Mouse (Mus musculus) midbrain, embryonic 10.5 days (tissue): ENCODE data around the gene Syt16. TPM values are rescaled to one million over a fixed set of nuclear protein-coding genes. Genes with fewer than 3 reads are reported as not detected.

Experiments
- DNase-seq: peaks from one replicate; pipeline ENCODE4 v3.0.0-alpha.2; 2017; ENCODE audit warnings: low spot score
- H3K27ac ChIP-seq: fragments of 300-500 bp; sonication (generic); replicated peaks from 2 replicates; pipeline ENCODE4 v1.5.1; 2016; ENCODE audit warnings: mild to moderate bottlenecking
- H3K27me3 ChIP-seq: fragments of 300-500 bp; sonication (generic); 2 replicates; pipeline ENCODE4 v1.6.1; 2016; ENCODE audit warnings: low read depth, mild to moderate bottlenecking; ENCODE audit not compliant: poor library complexity, severe bottlenecking
- H3K36me3 ChIP-seq: fragments of 300-500 bp; sonication (generic); 2 replicates; pipeline ENCODE4 v1.6.1; 2016; ENCODE audit warnings: mild to moderate bottlenecking, moderate library complexity
- H3K4me1 ChIP-seq: fragments of 300-500 bp; sonication (generic); 2 replicates; pipeline ENCODE4 v1.6.1; 2016
- H3K4me3 ChIP-seq: fragments of 300-500 bp; sonication (generic); 2 replicates; pipeline ENCODE4 v1.5.1; 2016; ENCODE audit warnings: mild to moderate bottlenecking, moderate library complexity
- H3K9me3 ChIP-seq: fragments of 300-500 bp; sonication (generic); replicated peaks from 2 replicates; pipeline ENCODE4 v1.6.1; 2016; ENCODE audit warnings: mild to moderate bottlenecking
- WGBS: fragments of 180-500 bp; shearing (Covaris S2); methylation state at CpG from one replicate; pipeline ENCODE4 v1.1.7; 2016; 5-methylcytosine and 5-hydroxymethylcytosine counted together
- polyA plus RNA-seq: library from polyadenylated mRNA; unstranded; fragments of >200 nt; fragmentation: Nextera tagmentation; extraction: Ambion mirVana; gene quantifications from 2 replicates; pipeline ENCODE4 v1.2.1, GENCODE M21; 2016

The Syt16 gene
- polyA plus RNA-seq, 1 experiment from 2014 or later, result 1.8 TPM

GRCm38 (mm10) chr12:73978144-73978543 is 19.3 kb upstream of the Syt16 start:
- peaks cover 98% of the 10 kb centered on the region for H3K36me3 ChIP-seq
- H3K4me3 ChIP-seq, result no peak overlapping the region
- no peaks in the 10 kb centered on the region for H3K4me1 ChIP-seq
- no peak for DNase-seq
- 94% methylated on average over 3 of the region's 3 CpGs for WGBS
- no peaks in the 10 kb centered on the region for H3K9me3 ChIP-seq
- H3K27ac ChIP-seq, result no peak overlapping the region
- no peaks in the 10 kb centered on the region for H3K27me3 ChIP-seq

GRCm38 (mm10) chr12:73979667-73980066 is 17.8 kb upstream of the Syt16 start:
- DNase-seq, result no peak
- H3K27ac ChIP-seq, result no peak overlapping the region
- H3K36me3 ChIP-seq, result peaks cover 97% of the 10 kb centered on the region
- H3K4me1 ChIP-seq, result no peaks in the 10 kb centered on the region
- H3K27me3 ChIP-seq, result no peaks in the 10 kb centered on the region
- no peak overlapping the region for H3K4me3 ChIP-seq
- H3K9me3 ChIP-seq, result no peaks in the 10 kb centered on the region
- WGBS, result 89% methylated on average over 5 of the region's 5 CpGs

- peaks cover 88% of the 10 kb centered on the region for H3K36me3 ChIP-seq
- no peak overlapping the region for H3K27ac ChIP-seq
- DNase-seq, result no peak
- no peaks in the 10 kb centered on the region for H3K27me3 ChIP-seq
- no peaks in the 10 kb centered on the region for H3K9me3 ChIP-seq
- H3K4me1 ChIP-seq, result no peaks in the 10 kb centered on the region
- no peak overlapping the region for H3K4me3 ChIP-seq
- WGBS, result 89% methylated on average over 14 of the region's 14 CpGs
Observed at GRCm38 (mm10) chr12:73982533-73982932, 14.9 kb upstream of the Syt16 start.

- peaks cover 54% of the 10 kb centered on the region for H3K36me3 ChIP-seq
- WGBS, result 90% methylated on average over 7 of the region's 7 CpGs
Observed at GRCm38 (mm10) chr12:73986299-73986698, 11.2 kb upstream of the Syt16 start.

DNA sequence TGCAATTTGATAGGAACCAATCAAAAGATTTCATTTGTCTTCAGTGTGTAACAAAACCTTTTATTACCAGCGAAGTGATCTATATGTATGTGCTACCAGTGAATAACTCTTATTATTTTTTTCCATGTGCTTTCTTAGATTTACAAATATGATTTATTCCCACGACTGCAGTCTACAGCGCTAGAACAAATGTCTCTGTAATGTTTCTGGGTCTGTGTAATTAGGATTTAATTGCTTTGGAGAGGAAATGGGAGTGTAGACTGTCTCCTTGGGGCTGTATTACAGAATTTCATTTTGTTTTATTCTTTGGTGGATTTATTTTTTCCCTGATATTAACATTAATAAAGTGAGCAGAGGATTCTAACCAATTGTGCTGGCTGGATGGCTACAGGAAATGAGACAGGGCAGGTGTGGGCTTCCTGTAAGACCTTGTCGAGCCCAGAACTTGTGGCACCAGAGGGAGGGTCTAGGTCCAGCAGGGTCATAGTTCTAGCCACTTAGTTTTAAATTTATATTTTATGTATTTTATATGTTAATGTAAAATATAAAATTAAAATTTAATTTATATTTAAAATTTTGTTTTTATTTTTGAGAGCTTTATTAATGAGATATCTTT is 9.0 kb upstream of the Syt16 start:
- Histone ChIP-seq H3K36me3 (peaks cover 32% of the 10 kb centered on the region), H3K4me3 (no peak overlapping the region), H3K4me1 (no peaks in the 10 kb centered on the region), H3K9me3 (no peaks in the 10 kb centered on the region), H3K27me3 (no peaks in the 10 kb centered on the region), H3K27ac (no peak overlapping the region)
- DNase-seq, result no peak
- WGBS, result 95% methylated on average over 4 of the region's 4 CpGs

More at GRCm38 (mm10) chr12:73986299-73986698, 11.2 kb upstream of the Syt16 start:
- Histone ChIP-seq H3K27ac (no peak overlapping the region), H3K4me3 (no peak overlapping the region), H3K27me3 (no peaks in the 10 kb centered on the region), H3K4me1 (no peaks in the 10 kb centered on the region), H3K9me3 (no peaks in the 10 kb centered on the region)
- no peak for DNase-seq

- Histone ChIP-seq H3K27ac (no peak overlapping the region), H3K27me3 (no peaks in the 10 kb centered on the region), H3K9me3 (no peaks in the 10 kb centered on the region), H3K4me3 (no peak overlapping the region), H3K4me1 (no peaks in the 10 kb centered on the region), H3K36me3 (peaks cover 22% of the 10 kb centered on the region)
- DNase-seq, result no peak
Observed at GRCm38 (mm10) chr12:73989594-73989993, 7.9 kb upstream of the Syt16 start.

DNA sequence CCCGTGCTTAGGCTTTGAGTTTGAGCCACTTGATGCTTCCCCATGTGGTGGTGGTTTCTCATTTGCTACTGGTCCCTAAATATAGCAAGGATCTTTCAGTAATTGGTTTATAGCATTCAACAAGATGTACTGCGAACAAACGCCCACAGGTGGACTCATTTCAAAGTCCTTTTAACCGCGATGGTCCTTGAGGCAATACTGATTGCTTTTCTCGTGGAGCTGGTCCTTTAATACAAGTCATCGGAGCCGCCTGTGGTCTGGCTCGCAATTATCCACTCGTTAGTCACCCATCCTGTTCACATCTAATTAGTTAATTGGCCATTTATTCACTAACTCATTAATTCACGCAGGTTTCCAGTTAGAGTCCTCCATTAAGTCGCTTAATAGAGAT is 560 bp upstream of the Syt16 start:
- Histone ChIP-seq H3K36me3 (no peaks in the 10 kb centered on the region), H3K4me3 (peak overlapping the region; percentile 69), H3K27ac (peak overlapping the region; percentile 82; the same call in 1 of the 2 replicates), H3K9me3 (no peaks in the 10 kb centered on the region), H3K4me1 (peaks cover 11% of the 10 kb centered on the region), H3K27me3 (peaks cover 43% of the 10 kb centered on the region)
- DNase-seq, result no peak
- WGBS, result 62% methylated on average over 12 of the region's 12 CpGs

DNA sequence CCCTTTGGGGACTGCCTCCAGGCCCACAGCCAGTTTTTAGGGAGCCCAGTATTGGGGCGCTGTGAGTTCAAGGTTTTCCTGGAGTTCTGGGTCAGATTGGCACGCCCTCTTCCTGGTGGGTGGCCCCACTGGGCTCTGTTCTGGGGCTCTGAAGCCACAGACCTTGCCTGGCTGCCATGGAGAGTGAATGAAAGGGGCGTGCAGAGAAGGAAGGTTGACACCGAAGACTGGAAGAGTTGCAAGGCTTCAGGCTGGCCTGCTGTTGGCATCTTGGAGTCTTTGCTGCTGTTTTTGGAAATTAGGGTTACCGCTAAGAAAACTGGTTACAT is 631 bp downstream of the Syt16 start:
- Histone ChIP-seq H3K9me3 (no peaks in the 10 kb centered on the region), H3K36me3 (no peaks in the 10 kb centered on the region), H3K27ac (peak overlapping the region; percentile 82), H3K4me3 (peak overlapping the region; percentile 69), H3K4me1 (peaks cover 11% of the 10 kb centered on the region), H3K27me3 (peaks cover 43% of the 10 kb centered on the region)
- DNase-seq, result no peak
- WGBS, result 32% methylated on average over 5 of the region's 5 CpGs

DNA sequence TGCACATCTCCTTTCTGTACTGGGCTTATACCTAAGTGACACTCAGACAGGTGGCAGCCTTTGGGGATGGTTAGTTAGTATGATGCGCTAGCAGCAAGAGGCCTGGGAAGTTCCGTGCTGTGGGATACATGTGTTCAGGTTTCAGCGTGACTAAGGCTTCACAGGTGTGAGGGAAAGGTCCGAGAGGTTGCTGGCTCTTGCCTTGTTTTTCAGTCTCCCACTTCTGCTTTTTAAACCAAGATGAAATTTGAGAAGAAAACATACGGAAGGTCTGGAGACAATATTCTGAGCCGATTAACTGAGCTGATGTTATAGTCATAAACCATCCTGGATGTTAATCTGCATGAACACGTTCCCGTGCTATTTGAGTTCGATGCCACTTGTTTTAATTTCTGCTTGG is 5.0 kb downstream of the Syt16 start:
- 92% methylated on average over 9 of the region's 9 CpGs for WGBS
- DNase-seq, result no peak

GRCm38 (mm10) chr12:74009448-74009911 is 12.0 kb downstream of the Syt16 start:
- Histone ChIP-seq H3K27me3 (no peaks in the 10 kb centered on the region), H3K4me3 (no peak overlapping the region), H3K4me1 (0 out of 2 replicates have a peak, but pooled peaks cover 5% of the 10 kb centered on the region), H3K9me3 (no peaks in the 10 kb centered on the region), H3K27ac (no peak overlapping the region), H3K36me3 (no peaks in the 10 kb centered on the region)
- DNase-seq, result peak; percentile 48
- WGBS, result 26% methylated on average over 8 of the region's 8 CpGs

More for the DNA sequence above, 5.0 kb downstream of the Syt16 start:
- no peaks in the 10 kb centered on the region for H3K9me3 ChIP-seq
- H3K4me3 ChIP-seq, result no peak overlapping the region
- no peak overlapping the region for H3K27ac ChIP-seq
- H3K36me3 ChIP-seq, result no peaks in the 10 kb centered on the region
- H3K4me1 ChIP-seq, result peaks cover 8% of the 10 kb centered on the region
- peaks cover 24% of the 10 kb centered on the region for H3K27me3 ChIP-seq

- Histone ChIP-seq H3K4me1 (0 out of 2 replicates have a peak, but pooled peaks cover 5% of the 10 kb centered on the region), H3K27ac (no peak overlapping the region), H3K9me3 (no peaks in the 10 kb centered on the region), H3K36me3 (no peaks in the 10 kb centered on the region), H3K4me3 (no peak overlapping the region), H3K27me3 (no peaks in the 10 kb centered on the region)
- peak; percentile 78 for DNase-seq
- 2% methylated on average over 6 of the region's 6 CpGs for WGBS
Observed at GRCm38 (mm10) chr12:74013739-74014138, 16.3 kb downstream of the Syt16 start.

DNA sequence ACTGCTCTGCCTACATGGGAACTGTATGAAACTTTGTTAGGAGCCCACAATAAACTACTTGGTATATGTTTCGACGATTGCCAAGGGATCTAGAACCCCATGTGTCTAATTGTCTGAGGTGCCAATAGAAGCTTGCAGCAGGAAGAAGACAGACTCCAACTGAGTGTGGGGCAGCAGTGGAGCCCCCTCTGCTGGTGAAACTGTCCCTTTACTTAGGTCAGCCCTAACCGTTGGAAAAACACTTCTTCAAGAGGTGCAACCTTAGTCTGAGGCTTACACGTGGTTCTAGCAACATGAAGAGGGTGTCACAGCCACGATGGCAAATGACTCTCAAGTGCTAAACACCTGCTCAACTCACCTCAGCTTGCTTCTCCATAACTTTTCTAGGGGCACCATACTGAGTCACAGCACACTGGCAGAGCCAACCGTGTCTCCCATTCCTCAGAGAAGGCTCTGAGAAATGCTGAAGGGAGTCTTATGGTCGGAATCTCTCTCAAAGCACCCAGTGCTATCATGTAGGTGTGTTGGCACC is 17.3 kb downstream of the Syt16 start:
- H3K4me1 ChIP-seq, result 0 out of 2 replicates have a peak, but pooled peaks cover 5% of the 10 kb centered on the region
- H3K36me3 ChIP-seq, result no peaks in the 10 kb centered on the region
- no peak overlapping the region for H3K4me3 ChIP-seq
- DNase-seq, result no peak
- WGBS, result 64% methylated on average over 7 of the region's 7 CpGs
- H3K9me3 ChIP-seq, result no peaks in the 10 kb centered on the region
- no peaks in the 10 kb centered on the region for H3K27me3 ChIP-seq
- H3K27ac ChIP-seq, result no peak overlapping the region

DNA sequence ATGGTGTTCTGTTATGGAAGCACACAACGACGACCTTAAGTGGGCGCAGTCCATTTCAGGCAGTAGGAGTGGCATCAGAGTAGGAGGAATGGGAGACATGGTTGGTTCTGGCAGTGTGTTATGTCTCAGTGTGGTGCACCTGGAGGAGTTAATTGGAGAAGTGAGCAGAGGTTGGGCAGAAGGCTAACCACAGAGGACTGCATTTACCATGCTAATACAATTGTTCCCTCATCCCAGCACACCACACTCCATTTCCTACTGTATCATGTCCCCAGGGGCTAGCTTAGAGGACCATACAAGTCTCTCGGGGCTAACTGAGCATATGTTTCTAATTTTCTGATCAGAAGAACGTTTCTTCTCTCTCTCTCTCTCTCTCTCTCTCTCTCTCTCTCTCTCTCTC is 18.0 kb downstream of the Syt16 start:
- H3K27me3 ChIP-seq, result no peaks in the 10 kb centered on the region
- 79% methylated on average over 5 of the region's 5 CpGs for WGBS
- H3K27ac ChIP-seq, result no peak overlapping the region
- H3K4me3 ChIP-seq, result no peak overlapping the region
- H3K9me3 ChIP-seq, result no peaks in the 10 kb centered on the region
- no peak for DNase-seq
- no peaks in the 10 kb centered on the region for H3K36me3 ChIP-seq
- H3K4me1 ChIP-seq, result 0 out of 2 replicates have a peak, but pooled peaks cover 5% of the 10 kb centered on the region
